25 mouse cellular contexts compared by ENCODE assay signal in genomic region chr1:187059874-187060273, GRCm38 (mm10).
"Had no signal": no experiment of that assay in that cellular context is flagged by ENCODE, and none has a peak within 500 bp of the region (broad histone marks: within the 10 kb centered on the region; RNA-seq: fewer than 3 reads in every experiment).

No protein-coding gene starts in this region.

- H3K27ac ChIP-seq: gastrocnemius, adult 2 months; heart, adult 2 months; heart, embryonic 13.5 days; heart, embryonic 15.5 days; hindbrain, embryonic 10.5 days; hindbrain, embryonic 12.5 days; hindbrain, embryonic 14.5 days; layer of hippocampus, adult 2 months; left cerebral cortex, adult 2 months; limb, embryonic 13.5 days; limb, embryonic 15.5 days had no signal

- ATAC-seq: forebrain, embryonic 16.5 days; hindbrain, embryonic 16.5 days; inflammation-experienced regulatory T-cells, adult 6 months had no signal

- H3K4me2 ChIP-seq: heart, embryonic 11.5 days; heart, embryonic 13.5 days; heart, embryonic 15.5 days; hindbrain, embryonic 12.5 days; hindbrain, embryonic 14.5 days; limb, embryonic 13.5 days; limb, embryonic 15.5 days; liver, embryonic 11.5 days had no signal

- H3K27me3 ChIP-seq: heart, embryonic 13.5 days; heart, embryonic 15.5 days; hindbrain, embryonic 12.5 days; limb, embryonic 13.5 days; limb, embryonic 15.5 days had no signal

- H3K4me3 ChIP-seq: gastrocnemius, adult 2 months; heart, adult 2 months; heart, embryonic 13.5 days; heart, embryonic 15.5 days; hindbrain, embryonic 10.5 days; hindbrain, embryonic 12.5 days; layer of hippocampus, adult 2 months; left cerebral cortex, adult 2 months; limb, embryonic 13.5 days; limb, embryonic 15.5 days had no signal

- H3K4me1 ChIP-seq: heart, embryonic 13.5 days; heart, embryonic 15.5 days; hindbrain, embryonic 10.5 days; hindbrain, embryonic 12.5 days; limb, embryonic 13.5 days; limb, embryonic 15.5 days had no signal

- DNase-seq: gastrocnemius, adult 2 months; gastrocnemius, postnatal 10 days; gastrocnemius, postnatal 25 days; heart, adult 2 months; heart, postnatal 14 days; heart, postnatal 4 days; kidney, adult 18-20 months; kidney, adult 8-10 months; kidney, postnatal 10 days; kidney, postnatal 25 days; kidney, postnatal 4 days had no signal

- H3K9ac ChIP-seq: heart, embryonic 13.5 days; heart, embryonic 15.5 days; hindbrain, embryonic 12.5 days; hindbrain, embryonic 14.5 days; limb, embryonic 13.5 days; limb, embryonic 15.5 days had no signal

- H3K9me3 ChIP-seq: heart, embryonic 13.5 days; heart, embryonic 15.5 days; hindbrain, embryonic 10.5 days; hindbrain, embryonic 12.5 days; limb, embryonic 13.5 days; limb, embryonic 15.5 days had no signal

- H3K36me3 ChIP-seq: heart, embryonic 13.5 days; heart, embryonic 15.5 days; hindbrain, embryonic 10.5 days; hindbrain, embryonic 12.5 days; limb, embryonic 13.5 days; limb, embryonic 15.5 days had no signal
